In genomic region chr1:58951841-58952240, GRCm38 (mm10) we compare ENCODE assay signal across 9 mouse cellular contexts. TPM values are rescaled to one million over a fixed set of nuclear protein-coding genes. Genes with fewer than 3 reads are reported as not detected.
DNase-seq lines count a peak whose midpoint lies in the region; ATAC-seq and TF ChIP-seq lines count a peak whose summit lies in the region.
"Had no signal": no experiment of that assay in that cellular context is flagged by ENCODE, and none has a peak within 500 bp of the region (broad histone marks: within the 10 kb centered on the region; RNA-seq: fewer than 3 reads in every experiment).

No protein-coding gene starts in this region.

- intact Hi-C loops in gastrocnemius, adult 2 months (cut with DNase I), result no loop called here
- intact Hi-C loops in gastrocnemius, postnatal 14 days (cut with DNase I; ENCODE audit: low total_unique reads), result no loop called here

- no peak overlapping the region for H3K4me3 ChIP-seq in gastrocnemius, adult 2 months
- H3K4me3 ChIP-seq in midbrain, embryonic 10.5 days, result no peak overlapping the region
- no peak overlapping the region for H3K4me3 ChIP-seq in midbrain, embryonic 16.5 days (ENCODE audit: low read depth, low read length)
- no peak overlapping the region for H3K4me3 ChIP-seq in kidney, embryonic 15.5 days (replicated peaks)
- H3K4me3 ChIP-seq in stomach, embryonic 14.5 days (ENCODE audit: low read depth, low read length), result no peak overlapping the region

- WGBS in midbrain, embryonic 10.5 days, result 74% methylated on average over 4 of the region's 4 CpGs
- 67% methylated on average over 4 of the region's 4 CpGs for WGBS in midbrain, embryonic 16.5 days
- 68% methylated on average over 4 of the region's 4 CpGs for WGBS in kidney, embryonic 15.5 days
- 77% methylated on average over 4 of the region's 4 CpGs for WGBS in stomach, embryonic 14.5 days

- H3K4me1 ChIP-seq in midbrain, embryonic 10.5 days, result peaks cover 28% of the 10 kb centered on the region
- no peaks in the 10 kb centered on the region for H3K4me1 ChIP-seq in midbrain, embryonic 16.5 days (ENCODE audit: control insufficient read depth, insufficient read depth, low read length)
- H3K4me1 ChIP-seq in kidney, embryonic 15.5 days, result peaks cover 27% of the 10 kb centered on the region
- peaks cover 8% of the 10 kb centered on the region; the same call in 1 of the 2 replicates for H3K4me1 ChIP-seq in stomach, embryonic 14.5 days (ENCODE audit: control insufficient read depth, insufficient read depth, low read length)

- H3K9me3 ChIP-seq in midbrain, embryonic 10.5 days (replicated peaks), result no peaks in the 10 kb centered on the region
- H3K9me3 ChIP-seq in midbrain, embryonic 16.5 days (replicated peaks; ENCODE audit: control insufficient read depth, low read length, poor library complexity, severe bottlenecking), result no peaks in the 10 kb centered on the region
- no peaks in the 10 kb centered on the region for H3K9me3 ChIP-seq in kidney, embryonic 15.5 days (replicated peaks)
- no peaks in the 10 kb centered on the region for H3K9me3 ChIP-seq in stomach, embryonic 14.5 days (ENCODE audit: control insufficient read depth, low read depth, low read length)

- H3K27me3 ChIP-seq in midbrain, embryonic 10.5 days (ENCODE audit: low read depth, poor library complexity, severe bottlenecking), result no peaks in the 10 kb centered on the region
- H3K27me3 ChIP-seq in midbrain, embryonic 16.5 days (ENCODE audit: control insufficient read depth, insufficient read depth, low read depth, low read length), result no peaks in the 10 kb centered on the region
- H3K27me3 ChIP-seq in kidney, embryonic 15.5 days, result no peaks in the 10 kb centered on the region
- no peaks in the 10 kb centered on the region for H3K27me3 ChIP-seq in stomach, embryonic 14.5 days (ENCODE audit: control insufficient read depth, insufficient read depth, low read length)

- H3K9ac ChIP-seq in midbrain, embryonic 16.5 days (ENCODE audit: low read depth, low read length), result no peak overlapping the region
- no peak overlapping the region for H3K9ac ChIP-seq in kidney, embryonic 15.5 days
- no peak overlapping the region for H3K9ac ChIP-seq in stomach, embryonic 14.5 days (replicated peaks; ENCODE audit: low read depth, low read length)

- no peak for ATAC-seq in midbrain, embryonic 16.5 days
- ATAC-seq in kidney, embryonic 15.5 days (replicated peaks; ENCODE audit: low FRiP score), result no peak
- ATAC-seq in stomach, embryonic 14.5 days (ENCODE audit: insufficient number of reproducible peaks, insufficient read depth, low FRiP score, low read depth), result no peak

- peak overlapping the region; percentile 71 for H3K27ac ChIP-seq in gastrocnemius, adult 2 months
- H3K27ac ChIP-seq in midbrain, embryonic 10.5 days (replicated peaks), result 0 out of 2 replicates have a peak overlapping the region, but pooled peaks have one; percentile 13
- no peak overlapping the region for H3K27ac ChIP-seq in midbrain, embryonic 16.5 days (ENCODE audit: low read length)
- H3K27ac ChIP-seq in kidney, embryonic 15.5 days, result peak overlapping the region; percentile 74; the same call in 1 of the 2 replicates
- H3K27ac ChIP-seq in stomach, embryonic 14.5 days (ENCODE audit: low read length), result peak overlapping the region; percentile 18; the same call in 1 of the 2 replicates

- DNase-seq in gastrocnemius, adult 2 months, result peak; percentile 38
- no peak for DNase-seq in gastrocnemius, postnatal 14 days
- DNase-seq in midbrain, embryonic 10.5 days (ENCODE audit: low spot score), result no peak
- no peak for DNase-seq in thymus, postnatal 25 days
- DNase-seq in ovary, postnatal 10 days (ENCODE audit: low spot score), result no peak
- DNase-seq: cerebellum, adult 9-11 months had no signal

- no peaks in the 10 kb centered on the region for H3K36me3 ChIP-seq in midbrain, embryonic 10.5 days
- H3K36me3 ChIP-seq in midbrain, embryonic 16.5 days (ENCODE audit: control insufficient read depth, insufficient read depth, low read length), result no peaks in the 10 kb centered on the region
- no peaks in the 10 kb centered on the region for H3K36me3 ChIP-seq in kidney, embryonic 15.5 days
- no peaks in the 10 kb centered on the region for H3K36me3 ChIP-seq in stomach, embryonic 14.5 days (ENCODE audit: control insufficient read depth, insufficient read depth, low read length)

- no peak overlapping the region for H3K4me2 ChIP-seq in midbrain, embryonic 16.5 days (ENCODE audit: low read length)
- H3K4me2 ChIP-seq in kidney, embryonic 15.5 days, result no peak overlapping the region
- H3K4me2 ChIP-seq in stomach, embryonic 14.5 days (replicated peaks; ENCODE audit: low read depth, low read length), result no peak overlapping the region

- TF ChIP-seq CTCF in gastrocnemius, adult 2 months (IDR thresholded peaks at IDR 0.05), result no peak

RNA-seq across cellular contexts. Expression of gene Trak2, which starts 21.4 kb away (rescaled TPM):
- 10 to 100 TPM; 72.9 to 83.5 TPM for total RNA-seq in gastrocnemius, adult 2 months (2021)
- total RNA-seq in gastrocnemius, postnatal 14 days (2021), result 10 to 100 TPM; 53.2 to 58.7 TPM
- polyA plus RNA-seq in midbrain, embryonic 10.5 days (2016; fragmentation: Nextera tagmentation; extraction: Ambion mirVana), result 8.9 and 11.3 TPM in 2 replicates
- 17.3 and 17.6 TPM in 2 replicates for polyA plus RNA-seq in midbrain, embryonic 16.5 days (2015; fragmentation: Nextera tagmentation; extraction: Ambion mirVana)
- 14.3 and 15.1 TPM in 2 replicates for polyA plus RNA-seq in kidney, embryonic 15.5 days (2015; fragmentation: Nextera tagmentation; extraction: Ambion mirVana)
- polyA plus RNA-seq in stomach, embryonic 14.5 days (2014; fragmentation: Nextera tagmentation; extraction: Ambion mirVana), result 12.8 and 13.5 TPM in 2 replicates

RNA-seq across cellular contexts. Expression of gene Stradb, which starts 21.5 kb away (rescaled TPM):
- total RNA-seq in gastrocnemius, adult 2 months (2021), result 100 to 1,000 TPM; 130 to 145 TPM
- total RNA-seq in gastrocnemius, postnatal 14 days (2021), result 10 to 100 TPM; 78.1 to 80.1 TPM
- 26.8 and 33.9 TPM in 2 replicates for polyA plus RNA-seq in midbrain, embryonic 10.5 days (2016; fragmentation: Nextera tagmentation; extraction: Ambion mirVana)
- polyA plus RNA-seq in midbrain, embryonic 16.5 days (2015; fragmentation: Nextera tagmentation; extraction: Ambion mirVana), result 112 and 124 TPM in 2 replicates
- 27.0 and 29.5 TPM in 2 replicates for polyA plus RNA-seq in kidney, embryonic 15.5 days (2015; fragmentation: Nextera tagmentation; extraction: Ambion mirVana)
- polyA plus RNA-seq in stomach, embryonic 14.5 days (2014; fragmentation: Nextera tagmentation; extraction: Ambion mirVana), result 26.4 and 30.0 TPM in 2 replicates
